Mouse (Mus musculus) megakaryocyte, embryonic 14.5 days (primary cell): ENCODE data around the gene AC161166.1.

Experiments used
- FLI1 ChIP-seq: IDR thresholded peaks from 2 replicates; pipeline ENCODE4 v1.6.1; 2012; ENCODE audit warnings: low read length, inconsistent platforms, mixed read lengths
- GATA1 ChIP-seq: IDR thresholded peaks from 3 replicates; pipeline ENCODE4 v1.6.1; 2012; ENCODE audit warnings: mixed read lengths, low read length, inconsistent platforms, borderline replicate concordance

DNA sequence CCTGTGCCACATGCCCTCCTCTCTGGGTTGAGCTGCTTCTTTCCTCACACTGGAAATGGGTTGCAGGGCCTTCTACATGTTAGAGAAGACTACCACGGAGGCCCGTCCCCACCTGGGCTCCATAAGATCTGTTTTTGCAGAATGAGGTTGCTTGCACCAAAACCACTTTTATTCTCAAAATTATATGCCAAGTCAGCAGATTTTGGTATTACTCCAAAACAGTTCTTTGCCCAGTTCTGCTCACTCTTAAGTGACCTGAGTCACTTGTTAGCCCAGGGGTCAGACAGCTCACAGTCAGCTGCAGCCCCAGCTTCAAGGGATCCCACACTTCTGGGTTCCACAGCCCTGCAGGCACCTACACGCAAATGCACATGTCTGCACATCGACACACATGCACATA lies 49.2 kb upstream of the AC161166.1 start:
- TF ChIP-seq GATA1 (no peak), FLI1 (no peak)
